Mouse (Mus musculus): ENCODE results near the gene Prr15.

Gene Prr15

GRCm38 (mm10) chr6:54331765-54332164, 6.1 kb downstream of the Prr15 start:
- no peak for DNase-seq (ENCODE audit: low spot score in 2 of 2)

GRCm38 (mm10) chr6:54332203-54332602, 6.6 kb downstream of the Prr15 start:
- no peak for DNase-seq (ENCODE audit: low spot score in 2 of 2)

GRCm38 (mm10) chr6:54333116-54333651, 7.5 kb downstream of the Prr15 start:
- no peak for DNase-seq (ENCODE audit: low spot score in 2 of 2)

DNA sequence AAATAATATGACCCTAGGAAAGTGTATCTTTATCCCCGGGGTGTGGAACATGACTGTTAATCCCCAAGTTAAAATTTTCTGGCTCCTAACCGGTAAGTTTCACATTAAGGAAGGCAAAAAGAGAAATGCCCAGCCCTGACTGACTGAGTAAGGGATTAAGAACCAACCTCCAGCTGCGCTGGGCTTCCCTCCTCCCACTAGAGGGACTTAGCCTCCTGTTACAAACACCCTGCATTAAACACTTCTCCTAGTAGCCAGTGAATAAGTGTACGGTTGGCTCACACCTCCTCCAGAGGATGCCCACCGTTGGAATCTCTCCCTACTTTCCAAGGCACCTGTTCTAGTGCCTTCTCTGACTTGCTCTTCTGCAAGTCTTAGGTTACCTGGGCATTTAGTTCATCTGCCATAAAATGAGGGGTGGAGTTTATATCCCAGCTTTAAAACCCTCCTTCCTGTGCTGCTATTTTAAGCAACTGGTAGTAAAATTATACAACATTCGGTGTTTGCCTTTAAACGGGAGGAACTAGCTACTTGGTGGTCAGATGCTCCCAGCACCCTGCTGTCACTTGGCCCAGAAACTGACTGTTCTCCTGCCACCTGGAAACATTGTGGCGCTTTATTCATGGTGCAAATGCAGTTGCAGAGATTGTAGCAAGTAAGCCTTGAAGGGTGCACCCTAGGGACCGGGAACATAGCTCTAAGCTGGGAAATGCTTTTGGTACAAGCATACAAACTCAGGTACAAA, 8.2 kb downstream of the Prr15 start:
- no peak for DNase-seq (ENCODE audit: low spot score in 2 of 2)

- no peak for DNase-seq (ENCODE audit: low spot score in 2 of 2)
Observed at GRCm38 (mm10) chr6:54337321-54337720, 11.7 kb downstream of the Prr15 start.

GRCm38 (mm10) chr6:54341133-54341532, 15.5 kb downstream of the Prr15 start:
- no peak for DNase-seq (ENCODE audit: low spot score in 2 of 2)

- no peak for DNase-seq (ENCODE audit: low spot score in 2 of 2)
Observed at GRCm38 (mm10) chr6:54342223-54342622, 16.6 kb downstream of the Prr15 start.

- no peak for DNase-seq (ENCODE audit: low spot score in 2 of 2)
Observed at GRCm38 (mm10) chr6:54351860-54352259, 26.2 kb downstream of the Prr15 start.

DNA sequence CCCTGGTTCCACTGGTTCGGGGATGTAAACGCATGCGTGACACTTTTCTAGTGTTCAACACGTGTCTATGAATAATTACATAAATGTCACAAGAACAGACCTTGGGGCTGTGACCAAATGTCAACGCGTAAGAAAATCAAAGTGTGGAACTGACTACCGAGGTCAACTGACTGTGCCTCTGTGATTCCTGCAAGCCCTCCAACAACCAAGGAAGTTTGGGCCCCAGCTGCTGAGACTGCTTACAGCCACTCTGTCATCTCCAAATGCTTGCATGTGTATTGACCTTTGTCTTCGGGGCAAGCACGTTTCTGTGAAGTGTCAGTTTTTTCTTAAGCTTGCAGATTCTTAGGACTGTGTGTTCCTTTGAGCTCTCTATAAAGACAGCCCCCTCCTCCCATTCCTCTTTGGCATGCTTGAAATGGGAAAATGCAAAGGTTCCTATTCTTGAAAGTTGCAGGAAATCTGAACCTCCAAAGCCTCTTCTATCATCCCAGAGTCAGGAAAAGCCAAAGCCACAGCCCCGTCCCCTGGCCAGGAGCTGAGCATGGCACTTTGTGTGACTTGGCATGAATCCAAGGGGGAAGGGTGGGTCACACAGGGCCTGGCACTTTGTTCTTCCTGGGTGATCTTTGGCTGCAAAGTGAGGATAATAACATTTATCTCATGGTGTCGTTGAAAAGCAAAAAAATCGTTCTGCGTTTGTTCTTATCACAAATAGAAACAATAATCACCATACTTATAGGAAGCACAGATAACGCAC, 27.5 kb downstream of the Prr15 start:
- DNase-seq (ENCODE audit: low spot score in 2 of 2) = no peak

- no peak for DNase-seq (ENCODE audit: low spot score in 2 of 2)
Observed at GRCm38 (mm10) chr6:54353698-54354097, 28.1 kb downstream of the Prr15 start.

DNA sequence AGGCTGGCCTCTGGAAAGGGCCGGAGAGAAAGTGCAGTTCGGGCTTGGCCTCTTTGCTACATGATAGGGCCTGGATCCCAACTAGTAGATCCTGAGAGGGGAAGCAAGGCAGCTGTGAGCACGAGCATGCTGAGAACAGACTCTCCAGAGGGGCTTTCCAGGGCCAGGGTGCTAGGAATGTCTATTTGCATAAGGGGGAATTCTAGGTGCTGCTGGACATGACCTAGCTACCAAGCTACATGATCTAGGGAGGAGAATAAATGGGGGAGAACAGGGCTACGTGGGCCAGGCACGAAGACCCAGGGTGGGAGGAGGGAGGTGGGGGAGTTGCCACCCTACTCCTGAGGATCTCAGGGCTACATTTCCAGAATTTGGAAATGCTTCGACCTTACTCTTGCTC, 30.0 kb downstream of the Prr15 start:
- DNase-seq (ENCODE audit: low spot score in 2 of 2) = no peak

GRCm38 (mm10) chr6:54362526-54363324, 37.1 kb downstream of the Prr15 start:
- DNase-seq (ENCODE audit: low spot score in 2 of 2) = no peak

- no peak for DNase-seq (ENCODE audit: low spot score in 2 of 2)
Observed at GRCm38 (mm10) chr6:54364406-54365136, 38.9 kb downstream of the Prr15 start.

- DNase-seq (ENCODE audit: low spot score in 2 of 2) = no peak
Observed at GRCm38 (mm10) chr6:54366607-54367006, 41.0 kb downstream of the Prr15 start.

DNA sequence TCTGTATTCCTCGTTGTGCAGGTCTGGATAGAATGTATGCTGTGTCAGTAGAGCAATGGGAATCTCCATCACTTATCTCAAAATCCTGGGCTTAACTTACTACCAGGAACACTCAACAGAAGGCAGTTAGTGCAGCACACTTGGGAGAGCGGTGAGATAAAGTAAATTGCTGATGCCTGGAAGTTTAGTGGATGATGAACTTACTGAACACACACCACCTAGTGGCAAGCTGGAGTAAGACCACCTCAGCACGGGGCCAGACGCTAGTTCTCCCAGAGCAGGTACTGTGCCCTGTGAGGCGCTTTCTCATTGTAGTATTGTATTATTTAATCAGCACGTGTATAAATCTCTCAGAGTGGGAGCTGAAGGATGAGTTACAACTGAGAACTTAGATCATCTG, 42.4 kb downstream of the Prr15 start:
- peak in 1 of 2 experiments; percentile 36 for DNase-seq (ENCODE audit: low spot score in 2 of 2)

DNA sequence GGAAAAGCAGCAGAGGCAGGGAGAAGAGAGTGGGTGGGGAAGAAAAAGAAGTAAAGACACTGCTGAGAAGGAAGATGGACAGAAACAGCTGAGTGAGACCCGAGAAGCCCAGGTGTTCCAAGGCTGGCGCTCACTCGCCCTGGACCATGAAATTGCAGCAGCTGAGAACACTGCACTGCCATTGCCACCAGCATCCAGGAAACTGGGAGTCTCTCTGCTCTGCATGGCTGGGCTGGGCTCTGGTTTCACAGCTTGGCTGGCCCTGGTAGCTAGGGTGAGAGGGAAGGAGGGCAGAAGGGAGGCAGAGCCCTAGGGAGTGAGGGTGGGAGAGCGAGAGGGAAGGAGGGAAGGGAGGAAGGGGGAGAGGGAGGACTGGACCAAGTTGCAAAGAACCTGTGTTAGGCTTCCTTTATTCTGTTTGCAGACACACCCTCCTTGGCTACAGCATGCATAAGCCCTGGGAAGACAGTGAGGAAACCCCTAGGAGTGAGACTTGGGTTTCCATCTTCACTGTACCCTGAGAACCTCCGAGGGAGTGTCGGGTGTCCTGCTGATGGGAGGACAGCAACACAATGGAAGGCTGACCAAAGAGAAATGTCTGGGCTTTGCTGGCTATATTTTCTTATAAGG, 44.4 kb downstream of the Prr15 start:
- DNase-seq (ENCODE audit: low spot score in 2 of 2) = no peak

DNA sequence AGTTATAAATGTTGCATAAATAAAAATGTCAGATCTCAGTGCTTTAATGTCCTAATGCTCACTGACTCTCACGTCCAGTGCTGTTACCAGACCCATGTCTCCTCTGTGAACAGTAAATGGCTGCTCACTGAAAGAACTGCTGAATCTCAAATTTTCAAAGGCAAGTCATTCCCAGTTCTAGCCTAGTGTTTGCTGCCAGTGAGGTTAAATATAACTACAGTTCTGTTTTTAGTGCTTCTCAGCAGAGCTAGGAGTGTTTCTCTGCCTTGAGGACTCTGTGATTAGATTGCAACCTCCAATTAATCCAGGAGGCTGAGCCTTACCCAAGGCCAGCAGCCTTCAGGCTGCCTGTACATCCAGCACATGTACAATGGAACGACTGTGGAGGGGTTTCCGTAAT, 46.2 kb downstream of the Prr15 start:
- no peak for DNase-seq (ENCODE audit: low spot score in 2 of 2)

DNA sequence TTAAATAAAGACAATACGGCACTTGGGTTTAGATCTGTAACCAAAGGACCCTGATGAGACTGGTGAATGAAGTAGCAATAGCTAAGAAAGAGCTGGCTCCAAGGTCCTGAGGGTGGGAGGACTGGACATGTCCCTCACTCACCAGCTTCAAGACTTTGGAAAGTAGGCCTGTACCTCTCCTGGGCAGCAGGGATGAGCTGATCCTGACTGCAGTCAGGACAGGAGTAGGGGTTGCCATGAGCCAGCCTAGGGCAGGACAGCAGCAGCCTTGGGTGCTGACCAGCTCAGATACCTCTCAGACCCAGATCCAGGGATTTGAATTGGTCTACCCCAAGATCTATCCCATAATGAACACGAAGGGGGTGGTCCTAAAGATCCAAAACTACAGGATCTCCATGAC, 53.7 kb downstream of the Prr15 start:
- no peak for DNase-seq (ENCODE audit: low spot score in 2 of 2)

All from right cerebral cortex, postnatal 36 days (tissue).